Mouse (Mus musculus) neural tube, embryonic 15.5 days (tissue): ENCODE measurements around the gene Cypt2. TPM values are rescaled to one million over a fixed set of nuclear protein-coding genes. Genes with fewer than 3 reads are reported as not detected.
"Not testable (repeated sequence)": the region's sequence is repeated elsewhere in the genome, so short reads cannot be mapped to it uniquely, and the experiment has no call there.

Source experiments
- ATAC-seq: fragments of 200-750 bp; cut with Nextera tagmentation; 2 replicates; pipeline ENCODE4 v1.8.0; 2017; ENCODE audit warnings: mild to moderate bottlenecking, moderate TSS enrichment, moderate library complexity; ENCODE audit not compliant: low FRiP score
- H3K27ac ChIP-seq: fragments of 300-500 bp; sonication (generic); replicated peaks from 2 replicates; pipeline ENCODE4 v1.5.1; 2015; ENCODE audit warnings: mild to moderate bottlenecking, inconsistent platforms
- H3K27me3 ChIP-seq: fragments of 300-500 bp; sonication (generic); replicated peaks from 2 replicates; pipeline ENCODE4 v1.6.1; 2015; ENCODE audit warnings: inconsistent platforms
- H3K36me3 ChIP-seq: fragments of 300-500 bp; sonication (generic); 2 replicates; pipeline ENCODE4 v1.6.1; 2015; ENCODE audit warnings: inconsistent platforms
- H3K4me1 ChIP-seq: fragments of 300-500 bp; sonication (generic); 2 replicates; pipeline ENCODE4 v1.6.1; 2015; ENCODE audit warnings: inconsistent platforms
- H3K4me2 ChIP-seq: fragments of 300-500 bp; sonication (generic); 2 replicates; pipeline ENCODE4 v1.6.1; 2015; ENCODE audit warnings: inconsistent platforms, mild to moderate bottlenecking, moderate library complexity
- H3K4me3 ChIP-seq: fragments of 300-500 bp; sonication (generic); replicated peaks from 2 replicates; pipeline ENCODE4 v1.5.1; 2015; ENCODE audit warnings: mild to moderate bottlenecking, inconsistent platforms
- H3K9ac ChIP-seq: fragments of 300-500 bp; sonication (generic); replicated peaks from 2 replicates; pipeline ENCODE4 v1.6.1; 2015; ENCODE audit warnings: mild to moderate bottlenecking, inconsistent platforms
- H3K9me3 ChIP-seq: fragments of 300-500 bp; sonication (generic); replicated peaks from 2 replicates; pipeline ENCODE4 v1.6.1; 2016; ENCODE audit warnings: inconsistent platforms
- WGBS: fragments of 180-500 bp; shearing (Covaris S2); methylation state at CpG from one replicate; pipeline ENCODE4 v1.1.7; 2015; ENCODE audit warnings: mixed read lengths; 5-methylcytosine and 5-hydroxymethylcytosine counted together
- polyA plus RNA-seq: library from polyadenylated mRNA; unstranded; fragments of >200 nt; fragmentation: Nextera tagmentation; extraction: Ambion mirVana; gene quantifications from 2 replicates; pipeline ENCODE4 v1.2.1, GENCODE M21; 2015

Gene Cypt2
- not detected in 2 replicates for polyA plus RNA-seq

GRCm38 (mm10) chrX:105499472-105499871 is at the start of gene Cypt2:
Gene Cypt2 (plus strand): TSS chrX:105499772.
- H3K4me2 ChIP-seq, ATAC-seq, H3K36me3 ChIP-seq, H3K4me3 ChIP-seq, H3K9ac ChIP-seq, H3K4me1 ChIP-seq, H3K27me3 ChIP-seq, H3K9me3 ChIP-seq, H3K27ac ChIP-seq: not testable (repeated sequence)
- WGBS = 82% methylated on average over 4 of the region's 4 CpGs

GRCm38 (mm10) chrX:105546234-105546633 is 46.7 kb downstream of the Cypt2 start:
- Histone ChIP-seq H3K36me3 (no peaks in the 10 kb centered on the region), H3K9ac (no peak overlapping the region), H3K4me3 (no peak overlapping the region), H3K27ac (no peak overlapping the region), H3K4me1 (no peaks in the 10 kb centered on the region), H3K4me2 (no peak overlapping the region), H3K9me3 (no peaks in the 10 kb centered on the region), H3K27me3 (no peaks in the 10 kb centered on the region)
- ATAC-seq = no peak
- 30% methylated on average over 6 of the region's 6 CpGs for WGBS
